Mouse (Mus musculus): ENCODE data around the gene Ptcd1.
A peak's percentile ranks its signal among the peaks of the same experiment; 100 is the strongest.

- TF ChIP-seq CTCF (IDR thresholded peaks at IDR 0.05; ENCODE audit: control insufficient read depth, insufficient read depth, insufficient replicate concordance, low read depth, low read length) (peak; percentile 62), POLR2A (IDR thresholded peaks at IDR 0.05; ENCODE audit: control insufficient read depth, low read depth, low read length) (no peak)
These were observed 50.0 kb downstream of the Ptcd1 start for GRCm38 (mm10) chr5:145116916-145117315.

Data from testis, adult 2 months (tissue).